Mouse (Mus musculus): Measurements from ENCODE around the gene Caml. TPM values are rescaled to one million over a fixed set of nuclear protein-coding genes. Genes with fewer than 3 reads are reported as not detected.
"Not testable (repeated sequence)": the region's sequence is repeated elsewhere in the genome, so short reads cannot be mapped to it uniquely, and the experiment has no call there.

Gene Caml
- polyA plus RNA-seq, 1 experiment from 2014 or later: 75.9 TPM

- H3K36me3 ChIP-seq: peaks cover 47% of the 10 kb centered on the region
- no peaks in the 10 kb centered on the region for H3K27me3 ChIP-seq
- H3K4me1 ChIP-seq: peaks cover 9% of the 10 kb centered on the region
- peak within 1 kb of the TSS; percentile 79 for H3K4me3 ChIP-seq
- ATAC-seq (ENCODE audit: low FRiP score): peak; percentile 88
- 10% methylated on average over 51 of the region's 51 CpGs for WGBS
- peak within 1 kb of the TSS; percentile 91 for H3K9ac ChIP-seq
- H3K9me3 ChIP-seq (replicated peaks): no peaks in the 10 kb centered on the region
- H3K4me2 ChIP-seq (replicated peaks): peak within 1 kb of the TSS; percentile 70
- H3K27ac ChIP-seq: peak within 1 kb of the TSS; percentile 72
Observed at GRCm38 (mm10) chr13:55599566-55600540, 23.0 kb upstream of the Caml start, which contains the start of gene B4galt7. B4galt7 (plus strand) TSS chr13:55599896.

DNA sequence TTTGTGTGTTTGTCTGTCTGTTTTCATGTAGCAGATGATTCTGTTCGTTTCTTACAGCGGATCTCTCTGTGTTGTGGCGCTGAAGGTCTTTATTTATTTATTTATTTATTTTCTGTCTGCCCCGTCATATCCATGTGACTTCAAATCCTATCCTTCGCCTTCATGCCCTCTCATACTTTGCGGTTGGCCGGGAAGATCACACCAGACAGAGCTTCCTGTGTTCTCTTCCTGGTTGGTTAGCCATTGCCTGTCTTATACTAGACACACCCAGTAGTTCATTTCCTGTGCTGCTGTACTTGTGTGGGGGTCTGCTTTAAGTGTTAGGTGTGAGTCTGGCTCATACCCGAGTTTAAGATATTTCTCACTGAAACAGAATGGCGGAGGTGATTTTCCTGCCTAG is 22.1 kb upstream of the Caml start:
- H3K36me3 ChIP-seq: peaks cover 44% of the 10 kb centered on the region
- peak overlapping the region; percentile 79 for H3K4me3 ChIP-seq
- H3K9me3 ChIP-seq (replicated peaks): no peaks in the 10 kb centered on the region
- peaks cover 6% of the 10 kb centered on the region for H3K4me1 ChIP-seq
- H3K9ac ChIP-seq: peak overlapping the region; percentile 91
- ATAC-seq (ENCODE audit: low FRiP score): no peak
- H3K27ac ChIP-seq: peak overlapping the region; percentile 72; the same call in 1 of the 2 replicates
- H3K4me2 ChIP-seq (replicated peaks): peak overlapping the region; percentile 70
- 24% methylated on average over 9 of the region's 9 CpGs for WGBS
- no peaks in the 10 kb centered on the region for H3K27me3 ChIP-seq

GRCm38 (mm10) chr13:55601611-55602010 is 21.2 kb upstream of the Caml start:
- no peaks in the 10 kb centered on the region for H3K27me3 ChIP-seq
- H3K4me1 ChIP-seq: peaks cover 6% of the 10 kb centered on the region
- H3K9ac ChIP-seq: no peak overlapping the region
- H3K27ac ChIP-seq: no peak overlapping the region
- H3K9me3 ChIP-seq (replicated peaks): no peaks in the 10 kb centered on the region
- H3K36me3 ChIP-seq: peaks cover 42% of the 10 kb centered on the region
- no peak for ATAC-seq (ENCODE audit: low FRiP score)
- H3K4me2 ChIP-seq (replicated peaks): peak overlapping the region; percentile 70
- 8% methylated on average over 3 of the region's 3 CpGs for WGBS
- no peak overlapping the region for H3K4me3 ChIP-seq

DNA sequence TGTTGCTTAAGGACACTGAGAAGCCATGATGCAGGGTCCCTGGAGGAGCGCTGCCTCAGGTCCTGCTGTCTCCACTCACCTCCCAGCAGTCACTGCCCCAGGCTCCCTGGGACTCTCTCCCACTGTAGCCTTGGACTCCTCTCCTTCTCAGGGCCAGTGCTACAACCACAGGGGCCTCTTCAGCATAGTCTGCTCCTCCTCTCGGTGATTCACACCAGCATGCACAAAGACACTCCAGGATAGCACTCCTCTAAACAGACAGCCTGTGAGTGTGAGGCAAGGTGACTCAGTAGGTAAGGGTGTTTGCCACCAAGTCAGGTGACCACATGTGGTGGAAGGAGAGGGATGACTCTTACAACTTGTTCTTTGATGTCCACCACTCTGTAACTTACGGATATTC is 18.2 kb upstream of the Caml start:
- no peak overlapping the region for H3K4me3 ChIP-seq
- peaks cover 52% of the 10 kb centered on the region for H3K36me3 ChIP-seq
- H3K4me1 ChIP-seq: peaks cover 6% of the 10 kb centered on the region
- H3K27ac ChIP-seq: no peak overlapping the region
- no peak overlapping the region for H3K9ac ChIP-seq
- H3K4me2 ChIP-seq (replicated peaks): no peak overlapping the region
- no peaks in the 10 kb centered on the region for H3K27me3 ChIP-seq
- H3K9me3 ChIP-seq (replicated peaks): no peaks in the 10 kb centered on the region
- WGBS: 94% methylated on average over 3 of the region's 3 CpGs
- ATAC-seq (ENCODE audit: low FRiP score): no peak

DNA sequence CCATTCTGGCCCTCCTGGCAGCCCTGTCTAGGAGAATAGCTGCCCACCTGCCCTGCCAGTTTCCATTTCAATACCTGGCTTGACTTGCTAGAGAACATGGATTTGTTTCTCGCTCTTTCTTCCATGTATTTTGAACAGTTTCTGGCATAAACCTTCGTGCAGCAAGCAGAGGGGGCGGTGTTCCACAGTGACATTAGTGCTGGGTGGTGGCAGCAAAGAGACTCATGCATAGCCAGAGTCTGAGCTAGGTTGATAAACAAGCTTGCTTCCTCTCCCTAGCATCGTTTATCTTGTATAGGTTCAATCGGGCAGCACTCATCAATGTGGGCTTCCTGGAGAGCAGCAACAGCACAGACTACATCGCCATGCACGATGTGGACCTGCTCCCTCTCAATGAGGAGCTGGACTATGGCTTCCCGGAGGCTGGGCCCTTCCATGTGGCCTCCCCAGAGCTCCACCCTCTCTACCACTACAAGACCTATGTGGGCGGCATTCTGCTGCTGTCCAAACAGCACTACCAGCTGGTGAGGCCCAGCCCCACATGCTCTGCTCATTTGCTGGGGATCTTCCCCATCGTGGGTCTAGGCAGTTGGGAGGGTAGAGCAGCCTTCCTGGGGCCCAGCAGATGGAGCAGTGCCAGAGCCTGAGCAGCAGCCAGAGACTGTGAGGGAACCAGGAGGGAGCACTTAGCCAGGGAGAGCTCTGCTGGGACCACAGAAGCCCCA is 15.7 kb upstream of the Caml start:
- 78% methylated on average over 10 of the region's 10 CpGs for WGBS
- 0 out of 2 replicates have a peak overlapping the region, but pooled peaks have one; percentile 8 for H3K9ac ChIP-seq
- peaks cover 66% of the 10 kb centered on the region for H3K36me3 ChIP-seq
- no peaks in the 10 kb centered on the region for H3K27me3 ChIP-seq
- no peak overlapping the region for H3K4me2 ChIP-seq (replicated peaks)
- H3K27ac ChIP-seq: no peak overlapping the region
- no peak overlapping the region for H3K4me3 ChIP-seq
- no peak for ATAC-seq (ENCODE audit: low FRiP score)
- no peaks in the 10 kb centered on the region for H3K4me1 ChIP-seq
- no peaks in the 10 kb centered on the region for H3K9me3 ChIP-seq (replicated peaks)

- WGBS: 86% methylated on average over 2 of the region's 2 CpGs
- H3K9ac ChIP-seq: 0 out of 2 replicates have a peak overlapping the region, but pooled peaks have one; percentile 8
- H3K4me2 ChIP-seq (replicated peaks): no peak overlapping the region
- no peaks in the 10 kb centered on the region for H3K4me1 ChIP-seq
- H3K27me3 ChIP-seq: no peaks in the 10 kb centered on the region
- no peak overlapping the region for H3K27ac ChIP-seq
- no peaks in the 10 kb centered on the region for H3K9me3 ChIP-seq (replicated peaks)
- ATAC-seq (ENCODE audit: low FRiP score): no peak
- peaks cover 66% of the 10 kb centered on the region for H3K36me3 ChIP-seq
- no peak overlapping the region for H3K4me3 ChIP-seq
Observed at GRCm38 (mm10) chr13:55607624-55608006, 15.2 kb upstream of the Caml start.

DNA sequence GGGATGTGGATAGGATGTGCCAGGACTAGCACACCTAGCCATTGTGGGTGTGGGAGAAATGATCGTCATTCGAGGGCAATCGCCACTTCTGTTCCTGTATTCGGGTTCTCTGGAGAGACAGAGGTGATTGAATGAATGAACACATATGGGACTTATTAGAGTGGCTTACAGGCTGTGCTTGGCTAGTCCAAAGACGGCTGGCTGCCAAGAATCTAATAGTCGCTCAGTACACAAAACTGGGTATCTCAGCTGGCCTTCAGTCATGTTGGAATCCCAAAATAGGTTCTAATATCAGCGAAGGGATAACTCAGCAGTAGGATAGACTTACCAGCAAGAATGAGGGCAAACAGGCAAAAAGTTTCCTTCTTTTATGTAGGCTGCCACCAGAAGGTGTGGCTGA is 10.8 kb upstream of the Caml start:
- Histone ChIP-seq H3K9me3 (replicated peaks) (no peaks in the 10 kb centered on the region), H3K4me3 (no peak overlapping the region), H3K4me2 (replicated peaks) (no peak overlapping the region), H3K27ac (no peak overlapping the region), H3K4me1 (no peaks in the 10 kb centered on the region), H3K36me3 (peaks cover 43% of the 10 kb centered on the region), H3K27me3 (no peaks in the 10 kb centered on the region), H3K9ac (no peak overlapping the region)
- WGBS: 88% methylated on average over 7 of the region's 7 CpGs
- ATAC-seq (ENCODE audit: low FRiP score): no peak

- Histone ChIP-seq H3K27me3 (no peaks in the 10 kb centered on the region), H3K9me3 (replicated peaks) (no peaks in the 10 kb centered on the region), H3K4me3 (no peak overlapping the region), H3K27ac (no peak overlapping the region), H3K4me1 (no peaks in the 10 kb centered on the region), H3K4me2 (replicated peaks) (no peak overlapping the region), H3K9ac (no peak overlapping the region), H3K36me3 (peaks cover 30% of the 10 kb centered on the region)
- WGBS: 44% methylated on average over 5 of the region's 5 CpGs
- ATAC-seq (ENCODE audit: low FRiP score): no peak
Observed at GRCm38 (mm10) chr13:55613471-55613870, 9.3 kb upstream of the Caml start.

DNA sequence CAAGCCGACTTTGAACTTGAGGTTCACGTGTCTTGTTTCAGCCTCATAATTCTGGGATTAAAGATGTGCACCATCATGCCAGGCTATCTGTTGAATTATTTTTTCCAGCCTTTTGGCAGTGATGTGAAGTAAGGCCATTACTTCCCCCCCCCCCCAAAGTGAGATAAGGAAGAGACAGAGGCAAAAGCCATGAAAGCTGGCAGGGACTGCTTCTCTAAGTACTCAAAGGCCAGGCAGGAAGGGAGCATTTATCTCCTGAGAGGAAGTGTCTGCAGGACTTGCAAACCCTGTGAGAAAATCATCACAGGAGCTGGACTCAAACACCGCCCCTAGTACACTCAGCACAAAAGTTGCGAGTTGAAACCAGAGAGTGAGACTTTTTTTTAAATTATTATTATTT is 3.5 kb upstream of the Caml start:
- WGBS: 94% methylated on average over 4 of the region's 4 CpGs
- H3K4me1 ChIP-seq: peaks cover 13% of the 10 kb centered on the region
- H3K9ac ChIP-seq: no peak overlapping the region
- no peaks in the 10 kb centered on the region for H3K27me3 ChIP-seq
- no peak overlapping the region for H3K4me2 ChIP-seq (replicated peaks)
- H3K4me3 ChIP-seq: no peak overlapping the region
- H3K27ac ChIP-seq: no peak overlapping the region
- peaks cover 1% of the 10 kb centered on the region; the same call in 1 of the 2 replicates for H3K36me3 ChIP-seq
- no peaks in the 10 kb centered on the region for H3K9me3 ChIP-seq (replicated peaks)
- no peak for ATAC-seq (ENCODE audit: low FRiP score)

GRCm38 (mm10) chr13:55620275-55620674 is 2.5 kb upstream of the Caml start:
- Histone ChIP-seq H3K27ac (no peak overlapping the region), H3K4me2 (replicated peaks) (no peak overlapping the region), H3K4me3 (no peak overlapping the region), H3K4me1 (peaks cover 20% of the 10 kb centered on the region), H3K9me3 (replicated peaks) (no peaks in the 10 kb centered on the region), H3K36me3 (peaks cover 1% of the 10 kb centered on the region; the same call in 1 of the 2 replicates), H3K9ac (no peak overlapping the region), H3K27me3 (no peaks in the 10 kb centered on the region)
- WGBS: 87% methylated on average over 2 of the region's 2 CpGs
- ATAC-seq (ENCODE audit: low FRiP score): no peak

GRCm38 (mm10) chr13:55622156-55622648 is 603 bp upstream of the Caml start:
- H3K4me2 ChIP-seq (replicated peaks): peak overlapping the region; percentile 72
- peaks cover 20% of the 10 kb centered on the region for H3K4me1 ChIP-seq
- H3K27me3 ChIP-seq; ATAC-seq (ENCODE audit: low FRiP score); H3K36me3 ChIP-seq; H3K9me3 ChIP-seq (replicated peaks): not testable (repeated sequence)
- WGBS: 25% methylated on average over 20 of the region's 20 CpGs
- peak overlapping the region; percentile 87 for H3K9ac ChIP-seq
- peak overlapping the region; percentile 93 for H3K27ac ChIP-seq
- H3K4me3 ChIP-seq: peak overlapping the region; percentile 85

DNA sequence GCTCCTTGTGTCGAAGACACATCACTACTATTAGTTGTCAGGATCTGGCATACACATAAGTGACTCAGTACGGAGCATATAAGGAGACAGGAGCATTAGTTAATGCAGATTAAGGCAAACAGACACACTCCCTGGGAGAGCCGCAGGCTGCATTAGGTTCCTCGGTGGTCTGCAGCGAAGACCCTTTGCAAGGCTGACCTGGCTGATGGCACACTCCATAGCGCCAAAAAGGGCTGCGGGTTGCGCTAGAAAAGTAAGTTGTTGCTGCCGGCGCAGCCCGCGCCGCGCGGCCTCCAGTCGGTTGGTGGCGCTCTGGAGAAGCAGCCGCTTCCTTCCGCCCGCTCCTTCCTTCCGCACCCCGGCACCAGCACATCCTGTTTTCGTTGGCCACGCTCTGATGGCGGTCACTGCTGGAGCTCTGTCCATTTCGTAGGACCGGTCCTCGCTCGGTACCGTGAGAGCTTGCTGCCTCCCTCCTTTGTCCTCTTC is 11.9 kb downstream of the Caml start, which contains the start of gene Ddx46:
Gene Ddx46 (plus strand): TSS at position 389 of the 489 bp plus-strand sequence.
- H3K27me3 ChIP-seq: no peaks in the 10 kb centered on the region
- peak within 1 kb of the TSS; percentile 84 for H3K4me2 ChIP-seq (replicated peaks)
- H3K9me3 ChIP-seq (replicated peaks): no peaks in the 10 kb centered on the region
- ATAC-seq (ENCODE audit: low FRiP score): peak; percentile 86
- 8% methylated on average over 30 of the region's 30 CpGs for WGBS
- H3K27ac ChIP-seq: peak within 1 kb of the TSS; percentile 78
- peaks cover 48% of the 10 kb centered on the region for H3K36me3 ChIP-seq
- H3K4me1 ChIP-seq: peaks cover 16% of the 10 kb centered on the region
- peak within 1 kb of the TSS; percentile 90 for H3K9ac ChIP-seq
- H3K4me3 ChIP-seq: peak within 1 kb of the TSS; percentile 98
